Mouse (Mus musculus): Measurements from ENCODE around the gene Pdxdc1.
"Not testable (repeated sequence)": the region's sequence is repeated elsewhere in the genome, so short reads cannot be mapped to it uniquely, and the experiment has no call there.

Pdxdc1 gene

GRCm38 (mm10) chr16:13883094-13883774 is 19.7 kb downstream of the Pdxdc1 start:
- no peak for DNase-seq (ENCODE audit: low read depth, low spot score)

- no peak for DNase-seq (ENCODE audit: low read depth, low spot score)
Measured at GRCm38 (mm10) chr16:13875483-13875882, 27.4 kb downstream of the Pdxdc1 start.

GRCm38 (mm10) chr16:13867910-13868514 is 34.9 kb downstream of the Pdxdc1 start:
- no peak for DNase-seq (ENCODE audit: low read depth, low spot score)

- DNase-seq (ENCODE audit: low read depth, low spot score), result not testable (repeated sequence)
Measured at GRCm38 (mm10) chr16:13867406-13867805, 35.5 kb downstream of the Pdxdc1 start.

GRCm38 (mm10) chr16:13866616-13867015 is 36.3 kb downstream of the Pdxdc1 start:
- DNase-seq (ENCODE audit: low read depth, low spot score), result no peak

- DNase-seq (ENCODE audit: low read depth, low spot score), result no peak
Measured at GRCm38 (mm10) chr16:13866076-13866475, 36.9 kb downstream of the Pdxdc1 start.

- DNase-seq (ENCODE audit: low read depth, low spot score), result no peak
Measured at GRCm38 (mm10) chr16:13853886-13854285, 49.0 kb downstream of the Pdxdc1 start.

GRCm38 (mm10) chr16:13851446-13851845 is 51.5 kb downstream of the Pdxdc1 start:
- DNase-seq (ENCODE audit: low read depth, low spot score), result no peak

- no peak for DNase-seq (ENCODE audit: low read depth, low spot score)
Measured at GRCm38 (mm10) chr16:13848310-13848709, 54.6 kb downstream of the Pdxdc1 start.

GRCm38 (mm10) chr16:13846675-13847074 is 56.3 kb downstream of the Pdxdc1 start:
- no peak for DNase-seq (ENCODE audit: low read depth, low spot score)

- DNase-seq (ENCODE audit: low read depth, low spot score), result no peak
Measured at GRCm38 (mm10) chr16:13845031-13845430, 57.9 kb downstream of the Pdxdc1 start.

GRCm38 (mm10) chr16:13840956-13841355 is 62.0 kb downstream of the Pdxdc1 start:
- DNase-seq (ENCODE audit: low read depth, low spot score), result no peak

GRCm38 (mm10) chr16:13840056-13840455 is 62.9 kb downstream of the Pdxdc1 start:
- DNase-seq (ENCODE audit: low read depth, low spot score), result no peak

- DNase-seq (ENCODE audit: low read depth, low spot score), result no peak
Measured at GRCm38 (mm10) chr16:13834382-13834781, 68.5 kb downstream of the Pdxdc1 start.

- DNase-seq (ENCODE audit: low read depth, low spot score), result no peak
Measured at GRCm38 (mm10) chr16:13831606-13832005, 71.3 kb downstream of the Pdxdc1 start.

- DNase-seq (ENCODE audit: low read depth, low spot score), result no peak
Measured at GRCm38 (mm10) chr16:13830444-13830843, 72.5 kb downstream of the Pdxdc1 start.

GRCm38 (mm10) chr16:13826511-13826910 is 76.4 kb downstream of the Pdxdc1 start:
- no peak for DNase-seq (ENCODE audit: low read depth, low spot score)

GRCm38 (mm10) chr16:13825781-13826490 is 77.0 kb downstream of the Pdxdc1 start:
- no peak for DNase-seq (ENCODE audit: low read depth, low spot score)

GRCm38 (mm10) chr16:13820771-13821170 is 82.2 kb downstream of the Pdxdc1 start:
- no peak for DNase-seq (ENCODE audit: low read depth, low spot score)

- no peak for DNase-seq (ENCODE audit: low read depth, low spot score)
Measured at GRCm38 (mm10) chr16:13819806-13820500, 83.0 kb downstream of the Pdxdc1 start.

GRCm38 (mm10) chr16:13819394-13819743 is 83.6 kb downstream of the Pdxdc1 start:
- DNase-seq (ENCODE audit: low read depth, low spot score), result no peak

Measured in retina, adult 2 months (tissue).